Mouse (Mus musculus): ENCODE measurements around the gene Dvl1.

Gene Dvl1

GRCm38 (mm10) chr4:155846871-155847578, at the start of gene Dvl1:
Dvl1 (plus strand) TSS chr4:155847402.
- in situ Hi-C loops (cut with MboI, MseI) = no loop called here

- in situ Hi-C loops (cut with MboI, MseI) = no loop called here
Measured at GRCm38 (mm10) chr4:155802075-155802474, 45.1 kb upstream of the Dvl1 start.

GRCm38 (mm10) chr4:155802741-155803339, 44.4 kb upstream of the Dvl1 start, which contains the start of gene Mrpl20:
Mrpl20 (plus strand) TSS chr4:155802878.
- in situ Hi-C loops (cut with MboI, MseI) = no loop called here

DNA sequence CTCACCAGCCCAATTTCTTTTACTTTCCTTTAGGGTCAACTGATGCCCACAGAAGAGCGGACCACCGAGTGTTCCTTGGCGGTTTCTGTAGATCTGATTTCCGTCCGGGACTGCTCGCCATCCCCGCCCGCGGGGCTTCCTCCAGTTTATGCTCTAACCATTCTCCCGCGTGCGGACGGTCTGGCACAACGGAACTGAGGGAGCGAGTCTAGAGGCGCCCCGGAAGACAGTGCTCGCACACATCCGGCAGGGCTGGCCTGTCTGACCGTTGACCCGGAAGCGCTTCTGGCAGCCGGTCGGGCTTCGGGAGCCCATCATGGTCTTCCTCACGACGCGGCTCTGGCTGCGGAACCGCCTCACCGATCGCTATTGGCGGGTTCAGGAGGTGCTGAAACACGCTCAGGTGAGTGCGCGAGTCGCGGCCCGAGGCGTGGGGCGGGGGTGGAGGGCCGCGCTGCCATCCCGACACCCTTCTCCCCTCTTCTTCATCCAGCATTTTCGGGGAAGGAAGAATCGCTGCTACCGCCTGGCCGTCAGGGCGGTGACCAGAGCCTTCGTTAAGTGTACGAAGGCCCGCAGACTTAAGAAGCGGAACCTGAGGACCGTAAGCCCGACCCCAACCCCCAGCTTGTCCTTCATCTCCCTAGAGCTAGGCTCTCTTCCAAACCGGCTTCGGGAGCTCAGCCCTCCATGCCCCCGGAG, 43.7 kb upstream of the Dvl1 start:
- in situ Hi-C loops (cut with MboI, MseI) = no loop called here

DNA sequence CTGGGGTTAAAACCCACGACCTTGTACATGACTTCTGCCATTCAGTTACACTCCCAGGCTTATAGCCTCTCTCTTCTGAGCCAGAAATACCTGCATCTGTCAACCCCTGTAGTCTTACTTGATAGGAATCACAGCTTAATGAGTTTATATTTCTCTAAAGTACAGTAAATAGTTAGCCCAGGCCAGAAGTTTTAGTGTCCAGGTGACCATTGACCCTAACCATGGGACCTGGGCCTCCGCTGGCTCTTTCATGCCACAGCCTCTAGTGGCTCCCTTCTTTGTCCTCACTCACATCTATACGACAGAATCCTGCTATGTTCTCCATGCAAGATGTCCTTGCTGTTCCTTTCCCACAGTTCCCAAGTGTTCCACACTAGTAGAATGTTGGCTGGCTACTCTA, 39.4 kb upstream of the Dvl1 start:
- in situ Hi-C loops (cut with MboI, MseI) = no loop called here

- in situ Hi-C loops (cut with MboI, MseI) = no loop called here
Measured at GRCm38 (mm10) chr4:155811929-155812664, 35.1 kb upstream of the Dvl1 start, which contains the start of gene Ccnl2. Ccnl2 (plus strand) TSS chr4:155812489.

DNA sequence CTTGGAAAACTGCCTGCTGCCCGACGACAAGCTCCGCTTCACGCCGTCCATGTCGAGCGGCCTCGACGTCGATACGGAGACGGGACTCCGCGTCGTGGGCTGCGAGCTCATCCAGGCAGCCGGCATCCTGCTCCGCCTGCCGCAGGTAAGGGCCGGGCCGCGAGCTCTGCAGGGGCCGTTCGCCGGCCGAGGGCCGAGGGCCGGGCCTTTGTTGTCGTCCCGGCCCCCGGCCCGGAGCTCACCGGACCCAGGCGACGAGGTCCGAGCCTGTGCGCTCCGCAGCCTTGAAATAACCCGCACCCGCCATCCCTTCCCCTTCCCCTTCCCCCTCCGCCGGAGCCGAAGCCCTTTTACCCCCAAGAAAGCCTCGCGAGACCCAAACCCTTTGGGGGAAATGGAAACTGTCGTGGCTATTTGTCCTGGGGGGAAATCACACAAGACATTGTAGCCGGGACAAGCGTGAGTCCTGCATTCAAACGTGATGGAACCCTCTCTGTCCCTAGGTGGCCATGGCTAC, 34.5 kb upstream of the Dvl1 start:
- in situ Hi-C loops (cut with MboI, MseI) = no loop called here

GRCm38 (mm10) chr4:155817533-155817932, 29.7 kb upstream of the Dvl1 start:
- in situ Hi-C loops (cut with MboI, MseI) = no loop called here

- in situ Hi-C loops (cut with MboI, MseI) = no loop called here
Measured at GRCm38 (mm10) chr4:155821025-155821424, 26.2 kb upstream of the Dvl1 start.

- in situ Hi-C loops (cut with MboI, MseI) = no loop called here
Measured at GRCm38 (mm10) chr4:155823443-155823842, 23.8 kb upstream of the Dvl1 start.

DNA sequence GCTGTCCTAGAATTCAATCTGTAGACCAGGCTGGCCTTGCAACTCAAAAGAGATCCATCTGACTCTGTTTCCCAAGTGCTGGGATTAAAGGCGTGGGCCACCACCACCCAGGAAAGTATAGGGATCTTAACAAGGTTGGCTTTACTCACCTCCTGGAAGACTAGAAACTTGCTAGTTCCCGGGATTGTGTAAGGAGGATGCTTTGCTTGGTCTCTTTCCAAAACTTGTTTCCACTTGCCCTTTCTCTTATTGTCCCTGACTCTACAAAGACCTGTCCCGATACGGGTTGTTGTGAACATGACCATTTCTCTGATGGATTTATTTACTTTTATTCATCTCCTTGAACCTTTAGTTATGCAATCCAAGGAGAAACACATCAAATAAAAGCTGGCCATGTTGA, 17.3 kb upstream of the Dvl1 start:
- in situ Hi-C loops (cut with MboI, MseI) = no loop called here

DNA sequence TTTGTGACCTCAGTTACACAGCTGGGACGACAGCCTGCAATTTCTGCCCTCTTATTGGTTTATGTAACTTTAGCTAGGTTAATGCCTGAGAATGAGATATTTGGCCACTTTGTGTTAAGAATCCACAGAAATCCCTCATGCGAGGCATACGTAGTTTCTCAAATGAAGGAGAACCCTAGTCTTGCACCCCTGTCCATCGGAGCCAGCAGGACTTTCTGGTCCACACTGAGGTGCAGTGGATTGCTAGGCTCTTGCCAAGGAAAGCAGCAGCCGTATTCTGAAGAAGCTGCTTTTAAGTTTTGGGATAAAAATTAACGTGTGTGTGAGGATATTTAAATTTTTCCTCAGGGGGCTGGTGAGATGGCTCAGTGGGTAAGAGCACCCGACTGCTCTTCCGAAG, 16.6 kb upstream of the Dvl1 start:
- in situ Hi-C loops (cut with MboI, MseI) = no loop called here

DNA sequence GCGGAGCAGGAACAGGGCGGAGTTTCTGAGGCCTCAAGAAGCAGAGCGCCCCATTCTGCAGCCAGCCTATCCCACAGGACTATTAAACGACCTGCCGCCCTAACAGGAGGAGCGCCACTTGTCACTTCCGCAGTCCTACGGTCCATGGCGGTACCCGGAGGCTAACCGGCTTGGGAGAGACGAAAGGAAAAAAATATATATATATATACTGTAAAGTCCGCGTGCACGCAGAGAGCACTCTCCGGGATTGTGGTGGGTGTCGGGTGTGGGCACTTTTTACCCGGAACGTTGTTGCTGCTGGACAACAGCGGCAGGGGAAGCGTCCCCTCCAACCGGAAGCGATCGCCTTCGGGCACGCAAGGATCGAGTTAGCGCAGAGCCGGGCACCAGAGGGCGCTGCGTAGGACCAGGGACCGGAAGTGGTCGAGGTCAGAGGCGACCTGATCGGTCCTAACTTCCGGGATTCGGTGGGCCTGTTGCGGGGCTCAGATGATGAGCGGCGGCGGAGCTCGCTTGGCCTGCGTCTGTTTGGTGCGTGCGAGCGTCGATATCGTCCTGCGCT, 15.9 kb upstream of the Dvl1 start, which contains the start of gene Aurkaip1:
Aurkaip1 (plus strand) TSS at position 68 of the 562 bp plus-strand sequence.
- in situ Hi-C loops (cut with MboI, MseI) = no loop called here

GRCm38 (mm10) chr4:155831831-155832230, 15.4 kb upstream of the Dvl1 start:
- in situ Hi-C loops (cut with MboI, MseI) = no loop called here

DNA sequence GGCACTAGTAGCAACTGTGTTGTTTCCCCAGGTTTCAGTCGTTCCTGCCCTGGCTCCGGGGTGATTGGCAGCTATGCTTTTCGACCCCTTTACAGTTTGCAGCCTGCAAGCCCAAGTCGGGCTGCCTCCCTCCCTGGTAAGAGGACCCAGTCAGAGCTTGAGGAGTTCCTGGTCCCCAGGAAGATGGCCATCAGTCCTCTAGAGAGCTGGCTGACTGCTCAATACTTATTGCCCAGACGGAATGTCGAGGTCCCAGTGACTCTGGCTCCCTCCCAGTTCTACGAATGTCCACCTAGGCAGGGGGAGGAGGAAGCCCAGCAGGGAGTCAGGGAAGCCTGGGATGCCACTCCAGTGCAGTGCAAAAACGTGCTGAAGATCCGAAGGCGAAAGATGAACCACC, 14.9 kb upstream of the Dvl1 start:
- in situ Hi-C loops (cut with MboI, MseI) = no loop called here

DNA sequence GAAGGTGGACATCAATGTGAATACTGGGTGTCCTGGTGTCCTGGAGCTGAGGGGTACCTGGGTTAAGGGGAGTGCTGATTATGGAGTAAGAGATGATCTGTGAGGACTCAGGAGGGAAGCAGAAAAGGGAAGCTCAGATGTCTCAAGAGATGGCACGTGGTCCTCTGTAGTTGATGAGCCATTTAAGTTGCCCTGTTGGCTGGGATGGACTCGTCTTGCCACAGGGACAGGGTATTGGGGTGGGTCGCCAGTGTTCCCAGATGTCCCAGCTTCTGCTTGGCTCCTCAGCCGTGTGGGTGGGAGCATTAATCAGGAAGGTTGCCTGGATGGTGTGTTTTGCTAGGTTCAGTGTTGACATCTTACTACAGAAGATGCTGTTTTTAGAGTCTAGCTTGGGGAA, 14.0 kb upstream of the Dvl1 start:
- in situ Hi-C loops (cut with MboI, MseI) = no loop called here

GRCm38 (mm10) chr4:155833836-155834235, 13.4 kb upstream of the Dvl1 start:
- in situ Hi-C loops (cut with MboI, MseI) = no loop called here

DNA sequence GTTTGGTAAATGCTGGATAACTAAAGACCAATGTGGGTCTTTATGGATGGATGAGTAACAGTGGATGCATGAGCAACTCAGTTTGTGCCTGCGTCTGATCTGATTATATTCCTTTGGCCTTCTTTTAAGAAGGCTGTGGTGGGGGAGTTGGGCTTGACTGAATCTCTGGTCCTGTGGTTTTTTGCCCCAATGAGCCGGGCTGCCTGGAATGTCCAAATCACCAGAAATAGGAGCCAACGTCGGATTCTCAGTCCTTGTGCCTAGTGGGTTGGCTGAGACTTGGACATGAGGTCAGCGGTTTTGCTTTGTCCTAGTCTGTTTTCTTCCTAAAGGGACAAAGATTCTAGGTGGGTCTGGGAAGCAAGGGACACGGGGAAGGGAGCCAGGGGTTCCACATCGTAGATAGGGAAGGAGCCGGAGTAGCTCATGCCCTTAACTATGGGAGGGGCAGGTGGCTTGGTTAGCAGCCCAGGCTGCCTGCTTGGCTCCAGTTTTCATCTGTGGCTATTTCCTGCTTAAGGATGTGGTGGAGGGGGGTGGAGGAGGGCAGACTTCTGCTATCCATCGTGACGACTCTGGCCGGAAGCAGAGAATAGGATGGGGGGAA, 9.7 kb upstream of the Dvl1 start:
- in situ Hi-C loops (cut with MboI, MseI) = no loop called here

- in situ Hi-C loops (cut with MboI, MseI) = no loop called here
Measured at GRCm38 (mm10) chr4:155838187-155839153, 8.7 kb upstream of the Dvl1 start.

GRCm38 (mm10) chr4:155839483-155839910, 7.7 kb upstream of the Dvl1 start, which contains the start of gene Mxra8:
Mxra8 (plus strand) TSS chr4:155839680.
- in situ Hi-C loops (cut with MboI, MseI) = no loop called here

All from T-helper 17 cell (primary cell).